Mouse (Mus musculus): ENCODE results near the gene Krtap1-3. TPM values are rescaled to one million over a fixed set of nuclear protein-coding genes. Genes with fewer than 3 reads are reported as not detected.
A peak's percentile ranks its signal among the peaks of the same experiment; 100 is the strongest.

Gene Krtap1-3
- total and polyA plus RNA-seq, 2 experiments from 2014 or later = not detected

GRCm38 (mm10) chr11:99583245-99583704 is 7.9 kb downstream of the Krtap1-3 start, which contains the start of gene Krtap1-4:
TSS of gene Krtap1-4 (minus strand) at chr11:99583654.
- ATAC-seq = no peak
- Histone ChIP-seq H3K9ac (replicated peaks; ENCODE audit: low read length) (no peak within 1 kb of the TSS), H3K4me1 (ENCODE audit: insufficient read depth, low read length) (no peaks in the 10 kb centered on the region), H3K9me3 (ENCODE audit: low read length) (no peaks in the 10 kb centered on the region), H3K4me2 (ENCODE audit: low read depth, low read length) (no peak within 1 kb of the TSS), H3K27ac (no peak within 1 kb of the TSS), H3K36me3 (ENCODE audit: insufficient read depth, low read length) (no peaks in the 10 kb centered on the region), H3K4me3 (ENCODE audit: low read length) (no peak within 1 kb of the TSS), H3K27me3 (ENCODE audit: insufficient read depth, low read length) (no peaks in the 10 kb centered on the region)
- no peak for DNase-seq (ENCODE audit: low spot score)
- WGBS = 69% methylated on average over 5 of the region's 5 CpGs
- TF ChIP-seq CTCF (IDR thresholded peaks at IDR 0.05; ENCODE audit: low read depth) = no peak

GRCm38 (mm10) chr11:99581564-99581963 is 9.6 kb downstream of the Krtap1-3 start:
- ATAC-seq (no peak), DNase-seq (ENCODE audit: low spot score) (no peak)
- H3K4me2 ChIP-seq (ENCODE audit: low read depth, low read length) = no peak overlapping the region
- H3K9ac ChIP-seq (replicated peaks; ENCODE audit: low read length) = no peak overlapping the region
- no peak overlapping the region for H3K4me3 ChIP-seq (ENCODE audit: low read length)
- TF ChIP-seq CTCF (IDR thresholded peaks at IDR 0.05; ENCODE audit: low read depth) = no peak
- H3K27me3 ChIP-seq (ENCODE audit: insufficient read depth, low read length) = no peaks in the 10 kb centered on the region
- H3K27ac ChIP-seq = no peak overlapping the region
- H3K36me3 ChIP-seq (ENCODE audit: insufficient read depth, low read length) = no peaks in the 10 kb centered on the region
- WGBS = 86% methylated on average over 6 of the region's 6 CpGs
- no peaks in the 10 kb centered on the region for H3K4me1 ChIP-seq (ENCODE audit: insufficient read depth, low read length)
- H3K9me3 ChIP-seq (ENCODE audit: low read length) = no peaks in the 10 kb centered on the region

- ATAC-seq (no peak), DNase-seq (ENCODE audit: low spot score) (no peak)
- Histone ChIP-seq H3K4me1 (ENCODE audit: insufficient read depth, low read length) (no peaks in the 10 kb centered on the region), H3K4me3 (ENCODE audit: low read length) (no peak overlapping the region), H3K36me3 (ENCODE audit: insufficient read depth, low read length) (no peaks in the 10 kb centered on the region), H3K9me3 (ENCODE audit: low read length) (no peaks in the 10 kb centered on the region), H3K4me2 (ENCODE audit: low read depth, low read length) (no peak overlapping the region), H3K9ac (replicated peaks; ENCODE audit: low read length) (no peak overlapping the region), H3K27me3 (ENCODE audit: insufficient read depth, low read length) (no peaks in the 10 kb centered on the region), H3K27ac (no peak overlapping the region)
- 92% methylated on average over 5 of the region's 5 CpGs for WGBS
- no peak for TF ChIP-seq CTCF (IDR thresholded peaks at IDR 0.05; ENCODE audit: low read depth)
These were observed 10.1 kb downstream of the Krtap1-3 start for GRCm38 (mm10) chr11:99581051-99581450.

GRCm38 (mm10) chr11:99580636-99581035 is 10.5 kb downstream of the Krtap1-3 start, which contains the start of gene Krtap1-5:
TSS of gene Krtap1-5 (minus strand) at chr11:99581016.
- WGBS = 85% methylated on average over 6 of the region's 6 CpGs

GRCm38 (mm10) chr11:99574106-99574505 is 17.0 kb downstream of the Krtap1-3 start:
- DNase-seq (ENCODE audit: low spot score) (peak; percentile 86), ATAC-seq (peak; percentile 79; the same call in 1 of the 2 replicates)
- Histone ChIP-seq H3K4me2 (ENCODE audit: low read depth, low read length) (peak overlapping the region; percentile 40), H3K4me1 (ENCODE audit: insufficient read depth, low read length) (no peaks in the 10 kb centered on the region), H3K4me3 (ENCODE audit: low read length) (no peak overlapping the region), H3K9ac (replicated peaks; ENCODE audit: low read length) (no peak overlapping the region), H3K27ac (no peak overlapping the region), H3K9me3 (ENCODE audit: low read length) (no peaks in the 10 kb centered on the region), H3K27me3 (ENCODE audit: insufficient read depth, low read length) (no peaks in the 10 kb centered on the region), H3K36me3 (ENCODE audit: insufficient read depth, low read length) (no peaks in the 10 kb centered on the region)
- WGBS = 4% methylated on average over 7 of the region's 7 CpGs
- peak; percentile 93 for TF ChIP-seq CTCF (IDR thresholded peaks at IDR 0.05; ENCODE audit: low read depth)

More at GRCm38 (mm10) chr11:99580636-99581035, 10.5 kb downstream of the Krtap1-3 start, which contains the start of gene Krtap1-5:
- DNase-seq (ENCODE audit: low spot score) (no peak), ATAC-seq (no peak)
- no peak within 1 kb of the TSS for H3K9ac ChIP-seq (replicated peaks; ENCODE audit: low read length)
- no peak within 1 kb of the TSS for H3K4me2 ChIP-seq (ENCODE audit: low read depth, low read length)
- H3K36me3 ChIP-seq (ENCODE audit: insufficient read depth, low read length) = no peaks in the 10 kb centered on the region
- H3K9me3 ChIP-seq (ENCODE audit: low read length) = no peaks in the 10 kb centered on the region
- no peak within 1 kb of the TSS for H3K4me3 ChIP-seq (ENCODE audit: low read length)
- no peak within 1 kb of the TSS for H3K27ac ChIP-seq
- no peaks in the 10 kb centered on the region for H3K27me3 ChIP-seq (ENCODE audit: insufficient read depth, low read length)
- no peaks in the 10 kb centered on the region for H3K4me1 ChIP-seq (ENCODE audit: insufficient read depth, low read length)
- no peak for TF ChIP-seq CTCF (IDR thresholded peaks at IDR 0.05; ENCODE audit: low read depth)

GRCm38 (mm10) chr11:99573164-99573563 is 18.0 kb downstream of the Krtap1-3 start:
- Histone ChIP-seq H3K4me3 (ENCODE audit: low read length) (no peak overlapping the region), H3K36me3 (ENCODE audit: insufficient read depth, low read length) (no peaks in the 10 kb centered on the region), H3K27ac (no peak overlapping the region), H3K4me2 (ENCODE audit: low read depth, low read length) (no peak overlapping the region), H3K9ac (replicated peaks; ENCODE audit: low read length) (no peak overlapping the region), H3K27me3 (ENCODE audit: insufficient read depth, low read length) (no peaks in the 10 kb centered on the region), H3K9me3 (ENCODE audit: low read length) (no peaks in the 10 kb centered on the region), H3K4me1 (ENCODE audit: insufficient read depth, low read length) (no peaks in the 10 kb centered on the region)
- no peak for TF ChIP-seq CTCF (IDR thresholded peaks at IDR 0.05; ENCODE audit: low read depth)
- no peak for ATAC-seq
- DNase-seq (ENCODE audit: low spot score) = no peak
- WGBS = 30% methylated on average over 4 of the region's 4 CpGs

- Histone ChIP-seq H3K27me3 (ENCODE audit: insufficient read depth, low read length) (no peaks in the 10 kb centered on the region), H3K9me3 (ENCODE audit: low read length) (no peaks in the 10 kb centered on the region), H3K27ac (no peak within 1 kb of the TSS), H3K4me2 (ENCODE audit: low read depth, low read length) (no peak within 1 kb of the TSS), H3K36me3 (ENCODE audit: insufficient read depth, low read length) (no peaks in the 10 kb centered on the region), H3K4me3 (ENCODE audit: low read length) (no peak within 1 kb of the TSS), H3K9ac (replicated peaks; ENCODE audit: low read length) (no peak within 1 kb of the TSS), H3K4me1 (ENCODE audit: insufficient read depth, low read length) (no peaks in the 10 kb centered on the region)
- 95% methylated on average over 7 of the region's 7 CpGs for WGBS
- no peak for DNase-seq (ENCODE audit: low spot score)
- TF ChIP-seq CTCF (IDR thresholded peaks at IDR 0.05; ENCODE audit: low read depth) = no peak
- ATAC-seq = no peak
These were observed 24.6 kb downstream of the Krtap1-3 start, which contains the start of gene Krtap3-1 for GRCm38 (mm10) chr11:99566530-99566929. TSS of gene Krtap3-1 (minus strand) at chr11:99566630.
